Mouse (Mus musculus): ENCODE measurements at regions not wholly inside any gene's neighbourhood (a gene's known extent, or its start where the extent isn't known, plus 50 kb on each side); places are given as distances from the start of the nearest gene placed in this dataset.
"Not testable (repeated sequence)": the region's sequence is repeated elsewhere in the genome, so short reads cannot be mapped to it uniquely, and the experiment has no call there.

DNA sequence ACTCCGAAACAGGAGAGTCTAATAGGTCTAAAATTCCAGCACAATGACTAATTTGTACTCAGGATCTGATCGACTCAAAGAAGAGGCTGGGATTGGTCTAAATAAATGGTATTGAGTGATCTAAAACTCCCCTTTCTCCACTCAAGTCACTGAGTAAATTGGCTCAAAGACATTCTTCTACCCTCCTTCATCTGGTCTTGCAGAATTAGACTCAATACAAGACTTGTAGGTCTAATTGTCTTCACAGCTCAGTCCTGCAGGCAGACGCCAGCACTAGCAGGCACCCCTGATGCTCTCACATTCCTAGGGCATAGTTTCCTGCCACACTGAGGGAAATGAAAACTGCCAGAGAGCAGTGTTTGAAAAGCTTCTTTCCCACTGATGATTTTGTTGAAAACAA, 382.9 kb upstream of the Impg1 start:
- Histone ChIP-seq H3K4me2 (ENCODE audit: low read depth) (no peak overlapping the region), H3K4me3 (no peak overlapping the region), H3K79me2 (ENCODE audit: control insufficient read depth, insufficient read depth) (no peaks in the 10 kb centered on the region), H3K36me3 (ENCODE audit: control insufficient read depth, insufficient read depth) (no peaks in the 10 kb centered on the region), H3K27me3 (ENCODE audit: control insufficient read depth, insufficient read depth, insufficient read length) (no peaks in the 10 kb centered on the region), H3ac (ENCODE audit: control insufficient read depth, insufficient read length) (no peak overlapping the region)
- no peak for TF ChIP-seq MAX (IDR thresholded peaks at IDR 0.05; ENCODE audit: low read depth)
- TF ChIP-seq REST (IDR thresholded peaks at IDR 0.05; ENCODE audit: insufficient read depth, insufficient read length) = no peak
- no peak for TF ChIP-seq TCF3 (IDR thresholded peaks at IDR 0.05; ENCODE audit: insufficient read length, low read depth)
- TF ChIP-seq MYOD1 (IDR thresholded peaks at IDR 0.05; ENCODE audit: control insufficient read depth in 1 of 3, insufficient read length in 2 of 3, low read depth in 2 of 3) = no peak
- no peak for TF ChIP-seq POLR2AphosphoS2 (IDR thresholded peaks at IDR 0.05; ENCODE audit: insufficient read length, low read depth)
- TF ChIP-seq MYOG (IDR thresholded peaks at IDR 0.05; ENCODE audit: control insufficient read depth in 1 of 3, insufficient read depth in 1 of 3, insufficient read length in 2 of 3, low read depth in 2 of 3) = no peak
- TF ChIP-seq USF1 (IDR thresholded peaks at IDR 0.05; ENCODE audit: low read depth) = no peak
- TF ChIP-seq POLR2A (IDR thresholded peaks at IDR 0.05; ENCODE audit: insufficient read length, low read depth) = no peak

DNA sequence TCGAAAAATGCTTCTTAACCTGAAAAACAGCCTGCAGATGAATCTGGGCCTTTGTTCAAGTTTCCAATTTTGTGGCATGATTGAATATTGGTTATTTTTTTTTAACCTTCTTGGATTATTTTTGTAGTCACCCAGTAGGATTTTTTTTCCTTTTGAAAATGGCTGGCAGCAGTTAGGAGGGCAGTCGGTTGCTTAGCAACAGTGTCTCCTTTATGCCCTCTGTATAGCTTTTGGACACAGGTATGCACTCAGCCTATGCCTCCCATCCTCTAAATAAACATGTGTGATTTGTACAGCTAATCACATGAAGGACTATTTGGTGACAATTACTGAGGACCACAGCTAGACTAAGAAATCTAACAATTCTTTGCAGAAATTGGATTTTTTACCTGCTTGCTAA, 367.5 kb upstream of the Impg1 start:
- no peak overlapping the region for H3K4me3 ChIP-seq
- no peak overlapping the region for H3ac ChIP-seq (ENCODE audit: control insufficient read depth, insufficient read length)
- no peaks in the 10 kb centered on the region for H3K27me3 ChIP-seq (ENCODE audit: control insufficient read depth, insufficient read depth, insufficient read length)
- H3K79me2 ChIP-seq (ENCODE audit: control insufficient read depth, insufficient read depth) = no peaks in the 10 kb centered on the region
- no peak for TF ChIP-seq POLR2A (IDR thresholded peaks at IDR 0.05; ENCODE audit: insufficient read length, low read depth)
- H3K36me3 ChIP-seq (ENCODE audit: control insufficient read depth, insufficient read depth) = no peaks in the 10 kb centered on the region
- H3K4me2 ChIP-seq (ENCODE audit: low read depth) = no peak overlapping the region

DNA sequence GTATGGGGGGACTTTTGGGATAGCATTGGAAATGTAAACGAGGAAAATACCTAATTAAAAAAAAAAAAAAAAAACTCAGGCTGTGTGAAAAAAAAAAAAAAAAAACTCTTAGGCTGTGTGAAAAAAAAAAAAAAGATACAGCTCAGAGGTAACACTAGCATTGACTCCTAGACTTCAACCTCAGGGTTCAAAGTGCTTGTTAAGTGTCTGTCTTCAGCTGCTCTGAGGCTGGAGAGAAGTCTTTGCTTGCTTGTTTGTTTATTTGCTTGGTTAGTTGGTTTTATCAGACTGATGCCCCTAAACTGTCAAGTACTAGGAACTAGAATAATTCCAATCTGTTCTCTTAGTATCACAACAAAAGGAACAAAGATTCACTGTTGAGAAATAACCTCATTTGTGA, 360.1 kb upstream of the Impg1 start:
- H3K27me3 ChIP-seq (ENCODE audit: control insufficient read depth, insufficient read depth, insufficient read length) = no peaks in the 10 kb centered on the region
- H3K4me2 ChIP-seq (ENCODE audit: low read depth) = no peak overlapping the region
- TF ChIP-seq TCF3 (IDR thresholded peaks at IDR 0.05; ENCODE audit: insufficient read length, low read depth) = no peak
- no peak for TF ChIP-seq CEBPB (IDR thresholded peaks at IDR 0.05; ENCODE audit: insufficient read depth, poor library complexity, severe bottlenecking)
- no peak for TF ChIP-seq POLR2A (IDR thresholded peaks at IDR 0.05; ENCODE audit: insufficient read length, low read depth)
- TF ChIP-seq REST (IDR thresholded peaks at IDR 0.05; ENCODE audit: insufficient read depth, insufficient read length) = no peak
- TF ChIP-seq MYOG (IDR thresholded peaks at IDR 0.05; ENCODE audit: control insufficient read depth in 1 of 3, insufficient read depth in 1 of 3, insufficient read length in 2 of 3, low read depth in 2 of 3) = no peak
- no peak for TF ChIP-seq SRF (IDR thresholded peaks at IDR 0.05; ENCODE audit: control insufficient read depth, insufficient read length, low read depth)
- no peak for TF ChIP-seq USF1 (IDR thresholded peaks at IDR 0.05; ENCODE audit: low read depth)
- TF ChIP-seq TCF12 (IDR thresholded peaks at IDR 0.05; ENCODE audit: insufficient read depth, poor library complexity, severe bottlenecking) = no peak
- no peak for TF ChIP-seq MYOD1 (IDR thresholded peaks at IDR 0.05; ENCODE audit: control insufficient read depth in 1 of 3, insufficient read length in 2 of 3, low read depth in 2 of 3)
- TF ChIP-seq E2F4 (IDR thresholded peaks at IDR 0.05; ENCODE audit: insufficient read depth) = no peak
- no peak for TF ChIP-seq POLR2AphosphoS2 (IDR thresholded peaks at IDR 0.05; ENCODE audit: insufficient read length, low read depth)
- H3K36me3 ChIP-seq (ENCODE audit: control insufficient read depth, insufficient read depth) = no peaks in the 10 kb centered on the region
- no peaks in the 10 kb centered on the region for H3K79me2 ChIP-seq (ENCODE audit: control insufficient read depth, insufficient read depth)
- H3K4me3 ChIP-seq = no peak overlapping the region
- no peak overlapping the region for H3ac ChIP-seq (ENCODE audit: control insufficient read depth, insufficient read length)

DNA sequence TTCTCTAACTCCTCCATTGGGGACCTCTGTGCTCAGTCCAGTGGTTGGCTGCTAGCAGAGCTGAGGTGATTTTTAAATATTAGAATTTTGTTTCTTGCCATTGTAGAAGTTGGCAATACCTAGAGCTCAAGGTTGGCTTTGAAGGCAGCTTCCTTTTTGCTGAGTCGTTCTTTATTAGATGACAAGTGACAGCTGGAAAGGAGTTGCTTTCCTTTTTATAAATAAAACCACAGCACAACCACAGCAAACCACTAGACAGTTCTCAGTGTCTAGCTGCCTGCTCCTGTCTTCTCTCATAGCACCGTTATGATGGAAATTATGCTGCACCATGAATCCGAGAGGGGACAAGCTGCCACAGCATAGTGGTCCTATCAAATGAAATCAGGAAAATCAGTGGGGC, 354.8 kb upstream of the Impg1 start:
- TF ChIP-seq POLR2A (IDR thresholded peaks at IDR 0.05; ENCODE audit: insufficient read length, low read depth) = no peak
- TF ChIP-seq MYOD1 (IDR thresholded peaks at IDR 0.05; ENCODE audit: control insufficient read depth in 1 of 3, insufficient read length in 2 of 3, low read depth in 2 of 3) = peak; percentile 13 to 31 (median 19)
- Histone ChIP-seq H3K4me3 (no peak overlapping the region), H3K27me3 (ENCODE audit: control insufficient read depth, insufficient read depth, insufficient read length) (no peaks in the 10 kb centered on the region), H3ac (ENCODE audit: control insufficient read depth, insufficient read length) (no peak overlapping the region), H3K79me2 (ENCODE audit: control insufficient read depth, insufficient read depth) (no peaks in the 10 kb centered on the region), H3K36me3 (ENCODE audit: control insufficient read depth, insufficient read depth) (no peaks in the 10 kb centered on the region), H3K4me2 (ENCODE audit: low read depth) (no peak overlapping the region)

DNA sequence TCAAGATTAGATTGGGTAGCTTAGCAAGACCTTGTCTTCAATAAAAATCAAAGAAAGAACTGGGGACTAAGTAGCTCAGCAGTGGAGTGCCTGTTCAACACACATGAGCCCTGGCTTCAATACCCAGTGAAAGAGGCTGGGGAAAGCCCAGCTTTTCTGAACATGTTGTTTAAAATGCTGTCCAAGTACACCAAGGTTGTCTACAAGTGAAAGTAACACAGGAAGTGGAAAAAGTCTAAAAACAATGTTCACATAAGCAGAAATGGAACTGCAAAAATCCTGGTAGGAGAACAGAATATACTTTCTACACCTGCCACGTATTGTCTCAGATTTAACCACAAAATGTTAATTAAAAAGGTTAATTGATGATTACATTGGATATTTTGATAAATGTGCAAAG, 353.8 kb upstream of the Impg1 start:
- Histone ChIP-seq H3K27me3 (ENCODE audit: control insufficient read depth, insufficient read depth, insufficient read length) (no peaks in the 10 kb centered on the region), H3K79me2 (ENCODE audit: control insufficient read depth, insufficient read depth) (no peaks in the 10 kb centered on the region), H3K36me3 (ENCODE audit: control insufficient read depth, insufficient read depth) (no peaks in the 10 kb centered on the region), H3K4me2 (ENCODE audit: low read depth) (no peak overlapping the region), H3ac (ENCODE audit: control insufficient read depth, insufficient read length) (no peak overlapping the region), H3K4me3 (no peak overlapping the region)
- TF ChIP-seq SRF (IDR thresholded peaks at IDR 0.05; ENCODE audit: control insufficient read depth, insufficient read length, low read depth) = no peak
- no peak for TF ChIP-seq REST (IDR thresholded peaks at IDR 0.05; ENCODE audit: insufficient read depth, insufficient read length)
- TF ChIP-seq MAX (IDR thresholded peaks at IDR 0.05; ENCODE audit: low read depth) = no peak
- no peak for TF ChIP-seq E2F4 (IDR thresholded peaks at IDR 0.05; ENCODE audit: insufficient read depth)
- no peak for TF ChIP-seq POLR2A (IDR thresholded peaks at IDR 0.05; ENCODE audit: insufficient read length, low read depth)
- no peak for TF ChIP-seq USF1 (IDR thresholded peaks at IDR 0.05; ENCODE audit: low read depth)
- no peak for TF ChIP-seq MYOG (IDR thresholded peaks at IDR 0.05; ENCODE audit: control insufficient read depth in 1 of 3, insufficient read depth in 1 of 3, insufficient read length in 2 of 3, low read depth in 2 of 3)
- TF ChIP-seq CEBPB (IDR thresholded peaks at IDR 0.05; ENCODE audit: insufficient read depth, poor library complexity, severe bottlenecking) = no peak

DNA sequence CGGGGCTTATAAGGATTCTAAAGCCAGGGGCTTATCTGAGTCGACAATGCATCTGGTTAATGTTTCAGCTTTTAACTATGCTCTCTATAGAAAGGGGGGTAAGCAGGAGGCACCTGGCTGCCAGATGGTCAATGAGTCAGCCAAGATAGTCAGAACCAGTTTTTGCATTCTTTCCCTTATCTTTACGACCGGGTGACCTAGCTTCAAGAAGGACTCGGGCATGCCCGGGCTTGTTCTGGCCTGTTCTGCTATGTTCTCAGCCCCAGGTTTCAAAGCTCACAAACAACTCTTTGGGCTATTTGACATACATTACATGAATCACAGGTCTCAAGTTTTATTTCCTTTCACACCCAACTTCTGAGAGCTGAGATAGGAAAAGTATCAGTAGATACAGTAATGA, 348.6 kb upstream of the Impg1 start:
- peak; percentile 2 for TF ChIP-seq TCF12 (IDR thresholded peaks at IDR 0.05; ENCODE audit: insufficient read depth, poor library complexity, severe bottlenecking)
- TF ChIP-seq MYOD1 (IDR thresholded peaks at IDR 0.05; ENCODE audit: control insufficient read depth in 1 of 3, insufficient read length in 2 of 3, low read depth in 2 of 3) = peak in 1 of 3 experiments; percentile 12
- H3ac ChIP-seq (ENCODE audit: control insufficient read depth, insufficient read length); H3K4me2 ChIP-seq (ENCODE audit: low read depth): not testable (repeated sequence)

More for the DNA sequence above, 348.6 kb upstream of the Impg1 start:
- H3K4me3 ChIP-seq; H3K36me3 ChIP-seq (ENCODE audit: control insufficient read depth, insufficient read depth); H3K27me3 ChIP-seq (ENCODE audit: control insufficient read depth, insufficient read depth, insufficient read length); H3K79me2 ChIP-seq (ENCODE audit: control insufficient read depth, insufficient read depth): not testable (repeated sequence)
